Mouse (Mus musculus) cortical plate, adult 2 months (tissue): ENCODE results near the gene Tmem259.

ENCODE experiments used
- CTCF ChIP-seq: fragments of 200-500 bp; IDR thresholded peaks from 2 replicates; pipeline ENCODE4 v1.5.1; 2011; ENCODE audit warnings: mild to moderate bottlenecking, control low read depth, low read length; ENCODE audit not compliant: insufficient read depth; ENCODE audit errors: extremely low read depth
- POLR2A ChIP-seq: fragments of 200-500 bp; IDR thresholded peaks from 2 replicates; pipeline ENCODE4 v1.6.1; 2011; ENCODE audit warnings: mild to moderate bottlenecking, low read length, control low read depth; ENCODE audit not compliant: insufficient read depth; ENCODE audit errors: extremely low read depth

- no peak for TF ChIP-seq POLR2A
- peak; percentile 90 for TF ChIP-seq CTCF
These were observed 25.9 kb downstream of the Tmem259 start for GRCm38 (mm10) chr10:79958140-79958816.
